Mouse (Mus musculus): ENCODE data around the gene Paip2b.
"Not testable (repeated sequence)": the region's sequence is repeated elsewhere in the genome, so short reads cannot be mapped to it uniquely, and the experiment has no call there.

The Paip2b gene

GRCm38 (mm10) chr6:83802033-83802432 is 29.5 kb downstream of the Paip2b start:
- in situ Hi-C loops (cut with MboI, MseI) = loop anchor here (25.0 kb wide), 1 partner anchor 1785 kb away; the partner anchor contains the start of gene Alms1

GRCm38 (mm10) chr6:83796686-83797085 is 34.9 kb downstream of the Paip2b start:
- in situ Hi-C loops (cut with MboI, MseI) = no loop called here

GRCm38 (mm10) chr6:83795492-83795900 is 36.0 kb downstream of the Paip2b start:
- in situ Hi-C loops (cut with MboI, MseI) = no loop called here

GRCm38 (mm10) chr6:83794760-83795296 is 36.7 kb downstream of the Paip2b start, which contains the start of gene Nagk:
TSS of gene Nagk (plus strand) at chr6:83794982.
- in situ Hi-C loops (cut with MboI, MseI) = no loop called here

- in situ Hi-C loops (cut with MboI, MseI) = no loop called here
Observed at GRCm38 (mm10) chr6:83791251-83791890, 40.2 kb downstream of the Paip2b start.

GRCm38 (mm10) chr6:83790533-83790932 is 41.0 kb downstream of the Paip2b start:
- in situ Hi-C loops (cut with MboI, MseI) = not testable (repeated sequence)

GRCm38 (mm10) chr6:83788554-83788953 is 43.0 kb downstream of the Paip2b start:
- in situ Hi-C loops (cut with MboI, MseI) = no loop called here

GRCm38 (mm10) chr6:83786426-83786825 is 45.1 kb downstream of the Paip2b start:
- in situ Hi-C loops (cut with MboI, MseI) = no loop called here

GRCm38 (mm10) chr6:83779026-83779425 is 52.5 kb downstream of the Paip2b start:
- in situ Hi-C loops (cut with MboI, MseI) = no loop called here

GRCm38 (mm10) chr6:83778306-83778705 is 53.2 kb downstream of the Paip2b start:
- in situ Hi-C loops (cut with MboI, MseI) = no loop called here

- in situ Hi-C loops (cut with MboI, MseI) = no loop called here
Observed at GRCm38 (mm10) chr6:83775638-83776293, 55.8 kb downstream of the Paip2b start, which contains the start of gene Tex261. TSS of gene Tex261 (minus strand) at chr6:83775813.

GRCm38 (mm10) chr6:83774781-83775563 is 56.6 kb downstream of the Paip2b start:
- in situ Hi-C loops (cut with MboI, MseI) = no loop called here

GRCm38 (mm10) chr6:83774126-83774525 is 57.4 kb downstream of the Paip2b start:
- in situ Hi-C loops (cut with MboI, MseI) = no loop called here

GRCm38 (mm10) chr6:83768485-83768884 is 63.1 kb downstream of the Paip2b start:
- in situ Hi-C loops (cut with MboI, MseI) = no loop called here

GRCm38 (mm10) chr6:83766982-83767381 is 64.6 kb downstream of the Paip2b start:
- in situ Hi-C loops (cut with MboI, MseI) = no loop called here

- in situ Hi-C loops (cut with MboI, MseI) = no loop called here
Observed at GRCm38 (mm10) chr6:83762880-83763431, 68.6 kb downstream of the Paip2b start.

GRCm38 (mm10) chr6:83762344-83762743 is 69.2 kb downstream of the Paip2b start, which contains the start of gene Ankrd53:
TSS of gene Ankrd53 (plus strand) at chr6:83762644.
- in situ Hi-C loops (cut with MboI, MseI) = no loop called here

GRCm38 (mm10) chr6:83756051-83756450 is 75.5 kb downstream of the Paip2b start:
- in situ Hi-C loops (cut with MboI, MseI) = no loop called here
